Mouse (Mus musculus) MEL (cell line): ENCODE results near the gene Cdh5.

Experiments
- EP300 ChIP-seq, 2 experiments: IDR thresholded peaks; 2 replicates each; pipeline ENCODE4 v1.6.1; 2011; ENCODE audit warnings: improper control_type of control experiment in 2 of 2, low read length in 2 of 2, low read depth in 1 of 2, mild to moderate bottlenecking in 1 of 2
- POLR2A ChIP-seq, 2 experiments: IDR thresholded peaks; 2 replicates each; pipeline ENCODE4 v1.6.1; 2011 to 2012; ENCODE audit warnings: low read length in 2 of 2, mild to moderate bottlenecking in 2 of 2, control low read depth in 1 of 2, improper control_type of control experiment in 1 of 2, low read depth in 1 of 2, moderate library complexity in 1 of 2; ENCODE audit not compliant: control insufficient read depth in 1 of 2, insufficient read depth in 1 of 2, poor library complexity in 1 of 2
- SIN3A ChIP-seq: IDR thresholded peaks from 2 replicates; pipeline ENCODE4 v1.6.1; 2012; ENCODE audit warnings: low read length, improper control_type of control experiment, inconsistent platforms
- TAL1 ChIP-seq: IDR thresholded peaks from 2 replicates; pipeline ENCODE4 v1.6.1; 2012; ENCODE audit warnings: mild to moderate bottlenecking, inconsistent platforms, low read length, moderate library complexity, mixed read lengths

GRCm38 (mm10) chr8:104188459-104188858 lies 87.0 kb downstream of the Cdh5 start:
- no peak for TF ChIP-seq POLR2A (IDR thresholded peaks at IDR 0.05; ENCODE audit: control insufficient read depth in 1 of 2, insufficient read depth in 1 of 2, low read depth in 1 of 2, low read length in 2 of 2, poor library complexity in 1 of 2)
- no peak for TF ChIP-seq SIN3A
- no peak for TF ChIP-seq TAL1
- no peak for TF ChIP-seq EP300 (IDR thresholded peaks at IDR 0.05; ENCODE audit: low read depth in 1 of 2, low read length in 2 of 2)
